Mouse (Mus musculus): ENCODE data around the gene Gns. TPM values are rescaled to one million over a fixed set of nuclear protein-coding genes. Genes with fewer than 3 reads are reported as not detected.
A peak's percentile ranks its signal among the peaks of the same experiment; 100 is the strongest.

Gene Gns
- total RNA-seq, 1 experiment from 2014 or later, result 24.3 TPM

GRCm38 (mm10) chr10:121386347-121386746 lies 21.5 kb downstream of the Gns start:
- no peak for ATAC-seq (replicated peaks in 1 of 2; ENCODE audit: insufficient read depth in 1 of 2, low FRiP score in 2 of 2, low TSS enrichment in 1 of 2, low read depth in 1 of 2, poor library complexity in 2 of 2, severe bottlenecking in 2 of 2)

GRCm38 (mm10) chr10:121390602-121391001 lies 25.7 kb downstream of the Gns start:
- ATAC-seq (replicated peaks in 1 of 2; ENCODE audit: insufficient read depth in 1 of 2, low FRiP score in 2 of 2, low TSS enrichment in 1 of 2, low read depth in 1 of 2, poor library complexity in 2 of 2, severe bottlenecking in 2 of 2), result no peak

GRCm38 (mm10) chr10:121391901-121392300 lies 27.0 kb downstream of the Gns start:
- no peak for ATAC-seq (replicated peaks in 1 of 2; ENCODE audit: insufficient read depth in 1 of 2, low FRiP score in 2 of 2, low TSS enrichment in 1 of 2, low read depth in 1 of 2, poor library complexity in 2 of 2, severe bottlenecking in 2 of 2)

- ATAC-seq (replicated peaks in 1 of 2; ENCODE audit: insufficient read depth in 1 of 2, low FRiP score in 2 of 2, low TSS enrichment in 1 of 2, low read depth in 1 of 2, poor library complexity in 2 of 2, severe bottlenecking in 2 of 2), result no peak
These were observed 29.4 kb downstream of the Gns start for GRCm38 (mm10) chr10:121394270-121394669.

DNA sequence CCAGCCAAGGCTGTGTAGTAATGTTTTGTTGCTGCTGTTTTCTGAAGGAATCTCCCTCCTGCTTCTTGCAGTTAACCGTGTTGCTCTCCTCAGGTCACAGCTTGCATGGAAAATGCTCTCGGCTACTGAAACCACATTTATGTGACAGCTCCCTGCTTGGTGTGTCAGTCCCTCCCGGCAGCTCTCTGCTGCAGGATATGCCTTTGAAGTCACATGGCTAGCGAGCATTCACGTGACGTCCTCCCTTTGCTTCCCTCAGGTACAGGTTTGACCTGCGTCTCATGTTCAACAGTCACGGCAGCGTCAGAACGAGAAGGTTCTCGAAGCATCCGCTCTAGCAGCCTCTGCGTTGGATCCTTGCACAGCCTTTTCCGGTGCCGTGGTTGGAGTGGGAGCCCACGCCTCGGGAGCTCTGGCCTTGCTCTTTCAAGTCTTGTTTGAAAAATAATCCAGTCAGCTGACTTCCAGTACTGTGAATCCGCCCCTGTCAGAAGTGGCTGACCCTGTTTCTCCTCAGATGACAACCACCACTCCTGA lies 30.0 kb downstream of the Gns start:
- ATAC-seq (replicated peaks in 1 of 2; ENCODE audit: insufficient read depth in 1 of 2, low FRiP score in 2 of 2, low TSS enrichment in 1 of 2, low read depth in 1 of 2, poor library complexity in 2 of 2, severe bottlenecking in 2 of 2), result no peak

- ATAC-seq (replicated peaks in 1 of 2; ENCODE audit: insufficient read depth in 1 of 2, low FRiP score in 2 of 2, low TSS enrichment in 1 of 2, low read depth in 1 of 2, poor library complexity in 2 of 2, severe bottlenecking in 2 of 2), result no peak
These were observed 30.8 kb downstream of the Gns start for GRCm38 (mm10) chr10:121395542-121396176.

GRCm38 (mm10) chr10:121398599-121398998 lies 33.7 kb downstream of the Gns start:
- no peak for ATAC-seq (replicated peaks in 1 of 2; ENCODE audit: insufficient read depth in 1 of 2, low FRiP score in 2 of 2, low TSS enrichment in 1 of 2, low read depth in 1 of 2, poor library complexity in 2 of 2, severe bottlenecking in 2 of 2)

DNA sequence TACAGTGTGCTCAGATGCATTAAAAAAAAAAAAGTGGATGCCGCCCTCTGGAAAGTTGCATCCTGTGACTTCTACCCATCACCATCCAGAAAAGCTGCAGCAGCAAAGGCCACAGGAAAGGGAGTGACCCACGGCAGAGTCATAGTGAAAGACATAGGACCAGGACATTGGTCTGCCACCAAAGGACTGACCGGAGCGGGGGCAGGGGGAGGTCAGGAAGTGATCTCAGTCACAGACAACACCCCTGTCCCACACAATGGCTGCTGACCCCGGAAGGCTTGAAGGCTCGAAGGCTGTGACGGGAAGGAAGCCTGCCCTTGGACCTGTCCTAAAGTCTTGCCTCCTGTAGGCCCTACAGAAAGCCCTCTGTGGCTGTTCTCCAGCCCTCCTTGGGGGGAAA lies 36.1 kb downstream of the Gns start:
- no peak for ATAC-seq (replicated peaks in 1 of 2; ENCODE audit: insufficient read depth in 1 of 2, low FRiP score in 2 of 2, low TSS enrichment in 1 of 2, low read depth in 1 of 2, poor library complexity in 2 of 2, severe bottlenecking in 2 of 2)

DNA sequence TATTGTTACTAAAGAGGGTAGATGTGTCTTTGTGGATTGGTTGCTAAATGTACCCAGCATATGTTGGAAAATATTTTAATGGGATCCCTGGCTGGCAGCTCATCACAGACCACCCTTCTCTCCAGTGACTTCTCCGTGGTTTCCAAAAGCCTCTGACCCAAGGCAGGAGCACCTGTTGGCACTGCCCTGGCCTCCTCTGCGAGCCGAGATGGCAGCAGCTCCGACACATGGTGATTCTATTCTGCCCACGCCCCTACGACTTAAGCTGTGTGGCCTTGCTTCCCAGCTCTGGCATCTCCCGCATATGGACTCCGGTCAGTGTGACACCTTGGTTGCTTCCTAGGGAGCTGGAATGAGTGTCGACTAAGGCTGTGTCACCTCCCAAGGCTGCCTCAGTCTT lies 38.2 kb downstream of the Gns start:
- no peak for ATAC-seq (replicated peaks in 1 of 2; ENCODE audit: insufficient read depth in 1 of 2, low FRiP score in 2 of 2, low TSS enrichment in 1 of 2, low read depth in 1 of 2, poor library complexity in 2 of 2, severe bottlenecking in 2 of 2)

- ATAC-seq (replicated peaks in 1 of 2; ENCODE audit: insufficient read depth in 1 of 2, low FRiP score in 2 of 2, low TSS enrichment in 1 of 2, low read depth in 1 of 2, poor library complexity in 2 of 2, severe bottlenecking in 2 of 2), result no peak
These were observed 39.1 kb downstream of the Gns start for GRCm38 (mm10) chr10:121403946-121404345.

DNA sequence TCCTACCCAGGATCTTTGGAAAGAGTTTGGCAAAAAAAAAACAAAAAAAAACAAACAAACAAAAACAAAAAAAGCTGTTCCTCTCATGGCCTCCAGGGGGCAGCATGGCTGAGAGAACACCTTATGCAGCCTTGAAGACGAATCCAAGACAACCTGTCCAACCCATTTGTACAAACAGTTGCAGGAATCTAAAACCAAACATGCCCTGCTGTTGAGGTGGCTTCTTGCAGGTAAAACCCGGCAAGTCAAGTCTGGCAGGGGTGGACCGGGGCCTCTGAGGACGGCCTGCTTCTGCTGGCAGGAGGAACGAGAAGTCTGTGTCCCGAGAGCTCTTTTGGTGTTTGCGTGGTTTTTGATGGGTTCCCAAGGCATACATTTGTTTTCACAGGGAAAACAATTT lies 44.8 kb downstream of the Gns start:
- peak; percentile 32 to 34; a peak in 1 of 4 replicates for ATAC-seq (replicated peaks in 1 of 2; ENCODE audit: insufficient read depth in 1 of 2, low FRiP score in 2 of 2, low TSS enrichment in 1 of 2, low read depth in 1 of 2, poor library complexity in 2 of 2, severe bottlenecking in 2 of 2)

GRCm38 (mm10) chr10:121411721-121412455 lies 47.0 kb downstream of the Gns start:
- no peak for ATAC-seq (replicated peaks in 1 of 2; ENCODE audit: insufficient read depth in 1 of 2, low FRiP score in 2 of 2, low TSS enrichment in 1 of 2, low read depth in 1 of 2, poor library complexity in 2 of 2, severe bottlenecking in 2 of 2)

GRCm38 (mm10) chr10:121412824-121413223 lies 47.9 kb downstream of the Gns start:
- no peak for ATAC-seq (replicated peaks in 1 of 2; ENCODE audit: insufficient read depth in 1 of 2, low FRiP score in 2 of 2, low TSS enrichment in 1 of 2, low read depth in 1 of 2, poor library complexity in 2 of 2, severe bottlenecking in 2 of 2)

DNA sequence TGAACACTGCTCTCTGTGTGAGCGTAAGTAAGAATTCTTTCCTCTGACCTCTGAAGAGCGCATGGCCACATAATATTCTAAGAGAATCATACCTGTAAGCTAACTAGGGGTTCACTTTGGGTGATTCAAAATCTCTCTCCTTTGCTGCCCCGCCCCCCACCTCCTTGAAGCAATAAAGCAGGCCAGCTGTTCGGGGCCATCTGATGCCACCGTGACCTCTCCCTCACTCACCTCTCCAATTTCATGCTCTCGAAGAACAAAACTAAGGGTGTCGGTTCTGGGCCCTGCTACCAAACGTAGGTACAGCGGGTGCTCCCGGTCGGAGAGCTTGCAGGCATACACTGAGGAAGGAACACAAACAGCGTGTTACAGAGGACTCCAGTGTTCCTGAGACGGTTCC lies 49.2 kb downstream of the Gns start:
- ATAC-seq (replicated peaks in 1 of 2; ENCODE audit: insufficient read depth in 1 of 2, low FRiP score in 2 of 2, low TSS enrichment in 1 of 2, low read depth in 1 of 2, poor library complexity in 2 of 2, severe bottlenecking in 2 of 2), result no peak

- ATAC-seq (replicated peaks in 1 of 2; ENCODE audit: insufficient read depth in 1 of 2, low FRiP score in 2 of 2, low TSS enrichment in 1 of 2, low read depth in 1 of 2, poor library complexity in 2 of 2, severe bottlenecking in 2 of 2), result no peak
These were observed 53.9 kb downstream of the Gns start for GRCm38 (mm10) chr10:121418835-121419234.

DNA sequence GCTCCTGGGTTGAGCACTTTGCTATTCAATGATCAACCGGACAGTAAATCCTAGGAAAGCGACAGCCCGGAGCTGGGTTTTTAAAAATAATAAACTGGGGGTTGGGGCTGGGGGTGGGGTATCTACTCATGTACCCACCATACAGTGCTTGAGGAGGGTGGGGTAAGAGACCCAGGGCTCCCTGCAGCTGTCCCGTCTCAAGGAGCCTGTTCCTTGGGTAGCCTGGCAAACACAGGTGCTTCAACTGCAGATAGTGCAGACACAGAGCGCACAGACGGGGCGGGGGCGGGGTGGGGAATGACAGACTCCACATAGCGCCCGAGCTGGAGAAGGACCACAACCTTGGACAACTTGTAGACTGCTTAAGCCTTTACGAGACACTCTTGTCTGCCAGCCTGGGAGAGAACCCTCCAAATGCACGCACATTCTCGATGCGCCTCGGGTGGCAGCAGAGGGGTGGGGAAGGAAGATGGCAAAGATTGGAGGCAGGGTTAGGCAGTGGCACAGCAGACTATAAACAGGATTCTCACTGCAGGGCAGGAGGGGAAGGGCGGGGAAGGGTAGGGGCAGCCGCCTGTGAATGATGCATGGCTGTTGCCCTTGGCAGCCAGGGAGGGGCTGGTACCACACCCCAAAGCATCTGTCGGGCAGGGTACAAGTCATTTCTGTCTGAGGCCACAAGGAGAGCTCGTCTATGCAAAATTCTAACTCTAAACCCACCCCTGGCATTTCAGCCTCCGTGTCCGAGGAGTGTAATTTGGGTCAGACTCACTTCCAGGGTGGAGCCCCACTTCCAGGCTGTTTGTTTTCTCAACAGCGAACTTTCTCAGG lies 55.0 kb downstream of the Gns start:
- peak in 1 of 2 experiments; percentile 22; a peak in 1 of 4 replicates for ATAC-seq (replicated peaks in 1 of 2; ENCODE audit: insufficient read depth in 1 of 2, low FRiP score in 2 of 2, low TSS enrichment in 1 of 2, low read depth in 1 of 2, poor library complexity in 2 of 2, severe bottlenecking in 2 of 2)

- no peak for ATAC-seq (replicated peaks in 1 of 2; ENCODE audit: insufficient read depth in 1 of 2, low FRiP score in 2 of 2, low TSS enrichment in 1 of 2, low read depth in 1 of 2, poor library complexity in 2 of 2, severe bottlenecking in 2 of 2)
These were observed 56.1 kb downstream of the Gns start for GRCm38 (mm10) chr10:121421023-121421422.

All from hematopoietic stem cell, adult 5-6 weeks (primary cell).